Mouse (Mus musculus) stomach, postnatal 0 days (tissue): ENCODE data around the gene Rassf6.

Experiments
- CTCF ChIP-seq: IDR thresholded peaks from 2 replicates; pipeline ENCODE4 v1.5.1; 2016; ENCODE audit warnings: antibody characterized with exemption, low read depth, mild to moderate bottlenecking, moderate library complexity
- EP300 ChIP-seq: optimal IDR thresholded peaks from 2 replicates; pipeline ENCODE3; 2016; ENCODE audit warnings: antibody characterized with exemption

GRCm38 (mm10) chr5:90588104-90588503 is 52.4 kb downstream of the Rassf6 start:
- TF ChIP-seq CTCF (no peak), EP300 (no peak)
